Mouse (Mus musculus) adrenal gland, adult 8-10 months (tissue): ENCODE measurements around the gene Ppp1r21. TPM values are rescaled to one million over a fixed set of nuclear protein-coding genes. Genes with fewer than 3 reads are reported as not detected.

Experiments
- DNase-seq: peaks from one replicate; pipeline ENCODE4 v3.0.0; 2022
- total RNA-seq, 4 experiments: library from RNA; stranded (reverse); gene quantifications; 2 replicates each; pipeline ENCODE4 v1.2.4; 2022

The Ppp1r21 gene
- total RNA-seq: 10 to 100 TPM; 44.7 to 78.6 (median 59.1) TPM

GRCm38 (mm10) chr17:88529519-88530235 is at the start of gene Ppp1r21:
Gene Ppp1r21 (plus strand): TSS chr17:88530118.
- DNase-seq: peak; percentile 95

GRCm38 (mm10) chr17:88480369-88480768 is 49.5 kb upstream of the Ppp1r21 start:
- DNase-seq: no peak

- no peak for DNase-seq
Observed at GRCm38 (mm10) chr17:88481062-88481461, 48.9 kb upstream of the Ppp1r21 start.

GRCm38 (mm10) chr17:88481587-88481986 is 48.3 kb upstream of the Ppp1r21 start:
- DNase-seq: no peak

GRCm38 (mm10) chr17:88484539-88484938 is 45.4 kb upstream of the Ppp1r21 start:
- DNase-seq: no peak

- DNase-seq: no peak
Observed at GRCm38 (mm10) chr17:88484951-88485350, 45.0 kb upstream of the Ppp1r21 start.

- DNase-seq: no peak
Observed at GRCm38 (mm10) chr17:88490546-88490945, 39.4 kb upstream of the Ppp1r21 start.

GRCm38 (mm10) chr17:88491366-88492106 is 38.4 kb upstream of the Ppp1r21 start:
- no peak for DNase-seq

GRCm38 (mm10) chr17:88492107-88492460 is 37.8 kb upstream of the Ppp1r21 start:
- DNase-seq: no peak

GRCm38 (mm10) chr17:88493551-88493950 is 36.4 kb upstream of the Ppp1r21 start:
- no peak for DNase-seq

GRCm38 (mm10) chr17:88494121-88494771 is 35.7 kb upstream of the Ppp1r21 start:
- DNase-seq: no peak

- DNase-seq: no peak
Observed at GRCm38 (mm10) chr17:88494772-88495132, 35.2 kb upstream of the Ppp1r21 start.

GRCm38 (mm10) chr17:88498090-88498682 is 31.7 kb upstream of the Ppp1r21 start:
- no peak for DNase-seq

GRCm38 (mm10) chr17:88504056-88504455 is 25.9 kb upstream of the Ppp1r21 start:
- DNase-seq: no peak

GRCm38 (mm10) chr17:88505275-88505723 is 24.6 kb upstream of the Ppp1r21 start:
- no peak for DNase-seq

- no peak for DNase-seq
Observed at GRCm38 (mm10) chr17:88505941-88506340, 24.0 kb upstream of the Ppp1r21 start.

- no peak for DNase-seq
Observed at GRCm38 (mm10) chr17:88507376-88507775, 22.5 kb upstream of the Ppp1r21 start.

- peak; percentile 84 for DNase-seq
Observed at GRCm38 (mm10) chr17:88508846-88509508, 20.9 kb upstream of the Ppp1r21 start.

GRCm38 (mm10) chr17:88509999-88510398 is 19.9 kb upstream of the Ppp1r21 start:
- no peak for DNase-seq

- DNase-seq: peak; percentile 70
Observed at GRCm38 (mm10) chr17:88511095-88511551, 18.8 kb upstream of the Ppp1r21 start.

GRCm38 (mm10) chr17:88516477-88516876 is 13.4 kb upstream of the Ppp1r21 start:
- no peak for DNase-seq

- no peak for DNase-seq
Observed at GRCm38 (mm10) chr17:88527781-88528180, 2.1 kb upstream of the Ppp1r21 start.
